Mouse (Mus musculus) heart, embryonic 10.5 days (tissue): ENCODE measurements around the gene Mtmr1. TPM values are rescaled to one million over a fixed set of nuclear protein-coding genes. Genes with fewer than 3 reads are reported as not detected.

Experiments used
- DNase-seq: peaks from one replicate; pipeline ENCODE4 v3.0.0-alpha.2; 2017; ENCODE audit warnings: low spot score
- H3K27ac ChIP-seq: fragments of 300-500 bp; sonication (generic); 2 replicates; pipeline ENCODE4 v1.5.1; 2016; ENCODE audit warnings: mild to moderate bottlenecking
- H3K27me3 ChIP-seq: fragments of 300-500 bp; sonication (generic); 2 replicates; pipeline ENCODE4 v1.6.1; 2016; ENCODE audit warnings: mild to moderate bottlenecking; ENCODE audit not compliant: poor library complexity, insufficient read depth, severe bottlenecking
- H3K36me3 ChIP-seq: fragments of 300-500 bp; sonication (generic); 2 replicates; pipeline ENCODE4 v1.6.1; 2016; ENCODE audit warnings: mild to moderate bottlenecking, moderate library complexity
- H3K4me1 ChIP-seq: fragments of 300-500 bp; sonication (generic); 2 replicates; pipeline ENCODE4 v1.6.1; 2016; ENCODE audit warnings: mild to moderate bottlenecking
- H3K4me3 ChIP-seq: fragments of 300-500 bp; sonication (generic); 2 replicates; pipeline ENCODE4 v1.5.1; 2016; ENCODE audit warnings: mild to moderate bottlenecking, moderate library complexity
- H3K9me3 ChIP-seq: fragments of 300-500 bp; sonication (generic); 2 replicates; pipeline ENCODE4 v1.6.1; 2016; ENCODE audit warnings: mild to moderate bottlenecking, moderate library complexity
- WGBS: fragments of 180-500 bp; shearing (Covaris S2); methylation state at CpG from one replicate; pipeline ENCODE4 v1.1.7; 2016; 5-methylcytosine and 5-hydroxymethylcytosine counted together
- polyA plus RNA-seq: library from polyadenylated mRNA; unstranded; fragments of >200 nt; fragmentation: Nextera tagmentation; extraction: Ambion mirVana; gene quantifications from 2 replicates; pipeline ENCODE4 v1.2.1, GENCODE M21; 2016

Gene Mtmr1
- polyA plus RNA-seq, 1 experiment from 2014 or later: 7.1 TPM

- no peak for DNase-seq
- Histone ChIP-seq H3K9me3 (no peaks in the 10 kb centered on the region), H3K4me3 (no peak overlapping the region), H3K36me3 (no peaks in the 10 kb centered on the region), H3K27me3 (no peaks in the 10 kb centered on the region), H3K4me1 (no peaks in the 10 kb centered on the region), H3K27ac (no peak overlapping the region)
- WGBS: 92% methylated on average over 1 of the region's 1 CpGs
These were observed 100.9 kb downstream of the Mtmr1 start for GRCm38 (mm10) chrX:71465417-71465816.

GRCm38 (mm10) chrX:71467491-71467890, 102.9 kb downstream of the Mtmr1 start:
- no peaks in the 10 kb centered on the region for H3K36me3 ChIP-seq
- WGBS: 86% methylated on average over 3 of the region's 3 CpGs
- no peak for DNase-seq
- H3K4me1 ChIP-seq: no peaks in the 10 kb centered on the region
- H3K4me3 ChIP-seq: no peak overlapping the region
- no peak overlapping the region for H3K27ac ChIP-seq
- H3K27me3 ChIP-seq: no peaks in the 10 kb centered on the region
- no peaks in the 10 kb centered on the region for H3K9me3 ChIP-seq

Other genes starting within 250 kb of the Mtmr1 start
- gene Mtm1, start 154.0 kb upstream of the Mtmr1 start, polyA plus RNA-seq: 3.0 and 3.9 TPM in 2 replicates
- gene Cd99l2, start 128.1 kb downstream of the Mtmr1 start, polyA plus RNA-seq: 23.9 and 28.8 TPM in 2 replicates
- gene Hmgb3, start 191.2 kb downstream of the Mtmr1 start, polyA plus RNA-seq: 239 and 351 TPM in 2 replicates